Mouse (Mus musculus) embryonic fibroblast, embryonic 13.5 days (primary cell): ENCODE measurements around the gene Srebf2.
"Not testable (repeated sequence)": the region's sequence is repeated elsewhere in the genome, so short reads cannot be mapped to it uniquely, and the experiment has no call there.

ENCODE experiments used
- CTCF ChIP-seq: IDR thresholded peaks from 2 replicates; pipeline ENCODE4 v1.5.1; 2011; ENCODE audit warnings: mild to moderate bottlenecking, control low read depth, low read length, moderate library complexity, borderline replicate concordance; ENCODE audit not compliant: insufficient read depth
- POLR2A ChIP-seq: IDR thresholded peaks from 2 replicates; pipeline ENCODE4 v1.6.1; 2011; ENCODE audit warnings: low read depth, mild to moderate bottlenecking, control low read depth, low read length, moderate library complexity

- not testable (repeated sequence) for TF ChIP-seq CTCF, POLR2A
These were observed 20.3 kb upstream of the Srebf2 start for GRCm38 (mm10) chr15:82126690-82127089.
